In genomic region chr6:41559331-41559730, GRCm38 (mm10) we compare ENCODE assay signal across 21 mouse cellular contexts. TPM values are rescaled to one million over a fixed set of nuclear protein-coding genes. Genes with fewer than 3 reads are reported as not detected.
DNase-seq lines count a peak whose midpoint lies in the region; TF ChIP-seq lines count a peak whose summit lies in the region.
"Had no signal": no experiment of that assay in that cellular context is flagged by ENCODE, and none has a peak within 500 bp of the region (broad histone marks: within the 10 kb centered on the region; RNA-seq: fewer than 3 reads in every experiment).

No protein-coding gene starts in this region.

- TF ChIP-seq CTCF in left cerebral cortex, adult 2 months (IDR thresholded peaks at IDR 0.05) = no peak

- H3K4me3 ChIP-seq in left cerebral cortex, adult 2 months = no peak overlapping the region
- H3K4me3 ChIP-seq: heart, adult 2 months; heart, embryonic 15.5 days; limb, embryonic 12.5 days; liver, embryonic 13.5 days; lung, embryonic 15.5 days; midbrain, embryonic 13.5 days; myocyte had no signal

- no peak for DNase-seq in left cerebral cortex, adult 2 months (ENCODE audit: extremely low spot score in 1 of 2, low spot score in 2 of 2)
- no peak for DNase-seq in left cerebral cortex, postnatal 36 days (ENCODE audit: low spot score in 2 of 2)
- DNase-seq in Muller cell, postnatal 12 days (ENCODE audit: inconsistent ontology term) = peak; percentile 92
- peak; percentile 77 for DNase-seq in naive thymus-derived CD4-positive, alpha-beta T cell, adult 2 months (ENCODE audit: low read depth)
- DNase-seq in thymus, postnatal 25 days = peak; percentile 73
- no peak for DNase-seq in kidney, adult 11 months
- DNase-seq in kidney, adult 9 months = no peak
- DNase-seq: adrenal gland, postnatal 36 days; cerebellum, adult 9-10 months; gastrocnemius, postnatal 10 days; heart, adult 2 months; liver, embryonic 13.5 days had no signal

- intact Hi-C loops in left cerebral cortex, adult 2 months (cut with DNase I) = loop anchor here (10.0 kb wide), 1 partner anchor 505 kb away; no protein-coding TSS in a partner anchor
- intact Hi-C loops in left cerebral cortex, postnatal 36 days (cut with DNase I) = loop anchor here (5.0 kb wide), 2 partner anchors 297 to 422 kb away; no protein-coding TSS in a partner anchor

- H3K27ac ChIP-seq in left cerebral cortex, adult 2 months = peak overlapping the region; percentile 45; the same call in 1 of the 2 replicates
- H3K27ac ChIP-seq: heart, adult 2 months; heart, embryonic 15.5 days; limb, embryonic 12.5 days; liver, embryonic 13.5 days; lung, embryonic 15.5 days; macrophage; midbrain, embryonic 13.5 days had no signal

RNA-seq across cellular contexts. Expression of gene Prss2, which starts 37.7 kb away (rescaled TPM):
- total RNA-seq in left cerebral cortex, adult 2 months (2021) = not detected
- total RNA-seq in left cerebral cortex, postnatal 36 days (2021) = not detected
- total RNA-seq: adrenal gland, postnatal 36 days; gastrocnemius, postnatal 10 days; heart, adult 2 months; layer of hippocampus, adult 8-10 months; left cerebral cortex, adult 8-10 months; neutrophil, adult 5-6 weeks had no signal

RNA-seq across cellular contexts. Expression of gene Ephb6, which starts 46.0 kb away (rescaled TPM):
- 100 to 1,000 TPM; 118 to 130 TPM for total RNA-seq in left cerebral cortex, adult 2 months (2021)
- total RNA-seq in left cerebral cortex, postnatal 36 days (2021) = 100 to 1,000 TPM; 106 to 156 TPM

Comparison
In these comparisons a context has a peak if more than half of its experiments do, and no peak if none do; other contexts are left out.
1. DNase-seq: peak in Muller cell, postnatal 12 days (single experiment), naive thymus-derived CD4-positive, alpha-beta T cell, adult 2 months (single experiment) and thymus, postnatal 25 days (single experiment); none in left cerebral cortex, adult 2 months (0 of 2), left cerebral cortex, postnatal 36 days (0 of 2), kidney, adult 11 months (single experiment) and kidney, adult 9 months (single experiment).